Mouse (Mus musculus): ENCODE results near the gene Tbca.
A peak's percentile ranks its signal among the peaks of the same experiment; 100 is the strongest.

The Tbca gene

DNA sequence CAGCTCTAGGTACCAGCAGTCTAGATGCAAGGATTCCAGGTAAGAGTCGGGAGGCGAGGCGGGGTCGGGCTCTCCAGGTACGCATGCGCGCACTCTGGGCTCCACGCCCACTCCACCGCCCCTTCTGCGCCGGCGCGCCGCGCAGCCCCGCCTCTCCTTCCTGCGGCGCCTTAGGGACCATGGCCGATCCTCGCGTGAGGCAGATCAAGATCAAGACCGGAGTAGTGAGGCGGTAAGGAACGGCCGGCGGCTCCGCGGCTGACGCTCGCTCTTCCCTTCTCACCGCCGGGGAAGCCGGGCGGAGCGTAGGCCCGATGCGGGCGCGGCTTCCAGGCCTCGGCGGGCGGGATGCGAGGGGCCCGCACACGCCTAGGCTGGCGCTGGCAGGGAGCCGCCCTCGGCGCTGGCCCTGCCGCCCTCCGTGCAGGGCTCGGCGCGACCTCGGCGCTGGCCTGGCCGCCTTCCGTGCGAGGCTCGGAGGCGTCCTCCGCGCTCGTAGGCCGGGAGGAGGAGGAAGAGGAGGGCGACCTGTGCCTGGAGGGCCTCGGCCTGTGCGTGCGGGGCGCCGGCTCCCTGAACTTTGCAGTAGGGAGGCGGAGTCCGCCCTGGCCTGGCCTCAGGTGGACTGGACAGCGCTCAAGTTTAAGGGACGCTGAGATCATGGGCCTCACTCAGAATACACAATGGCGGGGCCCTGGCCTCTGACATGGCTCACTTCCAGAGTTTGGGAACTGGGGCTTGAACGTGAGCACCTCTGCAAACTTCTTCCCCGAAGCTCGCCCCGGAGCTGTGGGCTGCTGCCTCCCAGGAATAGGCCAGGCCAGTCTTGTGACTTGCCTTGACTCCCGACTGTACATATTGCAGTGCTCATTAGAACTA lies at the start of gene Tbca:
TSS of gene Tbca (plus strand) at position 140 of the 879 bp plus-strand sequence.
- DNase-seq: peak; percentile 93 to 96

DNA sequence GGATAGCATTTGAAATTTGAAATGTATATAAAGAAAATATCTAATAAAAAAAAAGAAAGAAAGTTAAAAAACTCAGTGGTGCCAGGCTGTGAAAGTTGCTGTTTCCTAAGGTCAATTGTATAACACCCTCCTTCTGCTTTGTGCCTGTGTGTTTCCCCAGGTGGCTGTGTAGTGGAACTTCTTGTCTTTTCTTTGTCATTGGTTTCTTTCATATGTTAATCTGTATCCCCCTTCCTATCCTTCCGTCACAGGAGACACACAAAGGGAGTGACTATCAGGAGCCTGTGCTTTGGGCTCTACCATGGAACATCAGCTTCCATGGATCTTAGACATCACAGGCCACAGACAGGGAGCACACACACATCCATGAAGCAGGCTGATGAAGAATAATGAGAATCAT lies 43.5 kb upstream of the Tbca start:
- DNase-seq: no peak

DNA sequence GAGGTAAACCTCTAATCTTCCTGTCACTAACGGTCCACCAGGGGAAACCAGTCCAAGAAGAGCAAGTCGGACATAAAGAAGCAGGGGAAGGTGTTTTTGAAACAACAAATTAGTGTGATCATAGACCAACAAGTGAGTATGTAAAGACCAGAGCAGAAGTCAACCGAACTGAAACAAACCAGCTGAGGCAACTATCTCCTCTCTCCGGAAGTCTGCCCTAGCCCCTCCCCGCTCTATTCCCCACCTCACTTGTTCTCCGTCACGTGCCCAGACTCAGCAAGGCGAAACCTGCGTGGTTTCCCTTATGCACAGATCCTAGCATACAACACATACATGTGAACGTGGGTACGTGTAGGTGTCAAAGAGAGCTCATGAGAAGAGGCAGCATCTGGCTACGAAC lies 22.9 kb upstream of the Tbca start:
- no peak for DNase-seq

- no peak for DNase-seq
Observed at GRCm38 (mm10) chr13:94768460-94769154, 20.1 kb upstream of the Tbca start.

DNA sequence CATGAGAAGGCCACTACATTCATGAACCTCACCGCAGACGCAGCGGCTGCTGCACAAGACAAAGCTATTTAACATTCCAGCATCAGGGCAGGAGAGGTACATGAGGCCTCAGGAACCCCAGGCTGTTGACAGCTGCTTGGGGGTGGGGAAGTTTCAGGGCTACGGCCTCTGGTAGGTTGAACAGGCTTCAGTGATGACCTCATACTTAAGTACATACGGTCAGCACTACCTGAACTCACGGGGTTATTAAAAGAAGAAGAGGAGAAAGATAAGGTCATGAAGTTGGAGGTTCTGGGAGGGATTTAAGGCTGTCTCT lies 19.6 kb upstream of the Tbca start:
- DNase-seq: no peak

DNA sequence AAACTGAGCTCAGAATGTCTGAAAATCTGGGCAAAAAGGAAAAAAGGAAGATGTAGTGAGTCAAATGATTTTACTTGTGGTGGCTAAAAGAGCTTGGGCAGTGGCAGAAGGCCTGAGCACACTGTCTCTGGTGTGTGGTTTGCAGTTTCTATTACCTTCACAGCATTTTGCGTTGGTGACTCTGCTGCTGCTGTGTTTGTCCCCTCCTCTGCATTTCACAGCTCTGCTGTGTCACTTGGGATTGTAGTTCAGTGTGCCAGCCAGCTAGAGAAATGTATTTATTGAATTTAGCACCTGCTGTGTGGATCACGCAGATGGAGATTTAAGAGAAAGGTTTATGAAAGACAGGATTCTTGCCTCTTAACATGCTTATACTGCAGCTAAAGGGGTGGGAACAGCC lies 1.8 kb upstream of the Tbca start:
- no peak for DNase-seq

- no peak for DNase-seq
Observed at GRCm38 (mm10) chr13:94794689-94795088, 6.0 kb downstream of the Tbca start.

DNA sequence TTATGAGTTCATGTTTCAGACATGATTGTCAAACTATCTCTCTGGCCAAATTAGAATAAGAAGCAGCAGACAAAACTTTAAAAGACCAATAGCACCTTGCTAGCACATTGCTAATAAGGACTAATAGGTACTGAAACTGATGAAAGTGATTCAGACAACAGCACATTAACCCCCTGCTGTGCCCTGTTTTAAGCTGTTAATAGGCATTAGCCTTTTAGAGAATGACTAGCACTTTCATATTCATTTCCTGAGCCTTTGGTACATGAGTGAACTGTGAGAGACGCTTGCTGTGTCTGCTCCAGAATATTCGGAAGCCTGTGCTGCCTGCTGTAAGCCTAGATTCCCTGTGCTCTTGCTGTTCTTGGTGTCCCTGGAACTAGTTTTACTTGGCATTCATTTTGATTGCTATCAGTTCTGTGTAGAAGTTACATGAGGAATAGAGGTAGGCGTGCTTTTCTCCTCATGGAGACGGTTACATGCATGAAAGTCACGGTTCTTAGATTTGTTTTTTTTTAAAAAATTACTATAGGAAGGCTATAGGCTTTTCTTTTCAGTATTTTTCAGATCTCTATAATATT lies 14.9 kb downstream of the Tbca start:
- peak in 1 of 2 experiments; percentile 17 for DNase-seq

- DNase-seq: no peak
Observed at GRCm38 (mm10) chr13:94806315-94807179, 17.8 kb downstream of the Tbca start.

DNA sequence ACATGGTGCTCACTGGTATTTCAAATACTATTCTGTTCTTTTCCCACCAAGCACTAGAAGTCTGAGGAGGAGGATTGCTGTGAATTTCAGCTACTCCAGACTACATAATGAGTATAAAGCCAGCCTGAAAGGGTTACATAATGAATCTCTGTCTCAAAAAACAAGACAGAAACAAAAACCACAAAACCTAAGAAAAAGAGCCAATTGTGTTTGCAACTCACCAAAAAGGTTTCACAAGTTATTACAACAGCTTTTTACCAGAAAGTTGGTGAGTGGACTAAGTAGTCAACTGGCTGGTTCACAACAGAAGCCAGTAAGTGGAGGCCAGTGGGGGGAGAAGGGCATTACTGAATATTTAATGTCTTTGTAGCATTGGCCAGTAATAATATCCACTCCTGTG lies 19.9 kb downstream of the Tbca start:
- no peak for DNase-seq

DNA sequence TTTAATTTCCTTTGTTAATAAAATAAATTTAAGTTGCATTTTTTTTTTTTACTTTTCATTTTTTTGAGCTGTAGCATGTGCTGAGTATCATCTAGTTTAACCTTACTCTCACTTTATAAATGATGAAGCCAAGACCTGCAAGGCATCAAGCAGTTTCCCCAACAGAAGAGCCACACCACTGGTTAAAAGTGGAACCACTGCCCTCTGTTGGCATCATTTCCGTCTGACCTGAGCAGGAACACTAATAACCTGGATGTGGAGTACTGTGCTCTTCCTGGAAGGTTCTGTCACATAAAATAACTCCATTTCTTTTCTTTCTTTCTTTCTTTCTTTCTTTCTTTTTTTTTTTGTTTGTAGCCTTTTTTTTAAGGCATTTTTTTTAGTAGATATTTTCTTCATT lies 21.0 kb downstream of the Tbca start:
- DNase-seq: no peak

- DNase-seq: no peak
Observed at GRCm38 (mm10) chr13:94811451-94811850, 22.7 kb downstream of the Tbca start.

DNA sequence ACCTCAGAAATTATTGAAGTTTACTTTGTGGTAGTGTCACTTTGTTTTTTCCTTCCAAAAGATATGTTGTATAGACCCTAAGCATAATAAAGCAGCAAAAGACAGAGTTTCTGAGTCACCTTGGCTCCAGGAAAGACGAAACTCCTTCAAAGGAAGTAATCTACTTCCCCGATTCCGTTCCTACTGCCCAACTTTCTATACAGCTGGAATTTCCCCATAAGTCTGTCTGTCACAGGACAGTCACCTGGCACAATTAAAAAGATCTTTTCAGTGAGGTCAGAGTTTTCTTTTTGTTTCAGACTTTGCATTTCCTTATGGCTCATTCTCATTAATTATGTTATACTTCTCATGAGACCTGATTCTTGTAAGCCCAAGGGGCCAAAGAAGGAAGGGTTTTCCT lies 25.1 kb downstream of the Tbca start:
- DNase-seq: no peak

DNA sequence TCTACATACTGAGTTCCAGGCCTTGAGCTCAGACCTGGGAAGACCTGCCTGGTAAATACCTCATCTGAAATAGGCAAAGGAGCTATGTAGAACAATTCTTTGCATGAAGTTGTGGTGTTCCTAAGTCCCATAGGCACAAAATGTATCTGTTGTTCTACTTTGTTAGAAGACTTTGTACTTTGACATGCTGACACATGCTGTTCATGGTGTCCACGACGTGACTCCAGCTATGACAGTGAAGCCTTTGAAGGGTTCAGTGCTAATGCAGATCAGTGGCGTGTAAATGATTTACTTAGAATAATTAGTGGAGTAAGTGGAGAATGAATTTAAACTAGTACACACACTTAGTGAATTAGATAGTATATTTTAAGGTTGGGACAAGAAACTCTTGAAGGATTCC lies 31.8 kb downstream of the Tbca start:
- DNase-seq: no peak

DNA sequence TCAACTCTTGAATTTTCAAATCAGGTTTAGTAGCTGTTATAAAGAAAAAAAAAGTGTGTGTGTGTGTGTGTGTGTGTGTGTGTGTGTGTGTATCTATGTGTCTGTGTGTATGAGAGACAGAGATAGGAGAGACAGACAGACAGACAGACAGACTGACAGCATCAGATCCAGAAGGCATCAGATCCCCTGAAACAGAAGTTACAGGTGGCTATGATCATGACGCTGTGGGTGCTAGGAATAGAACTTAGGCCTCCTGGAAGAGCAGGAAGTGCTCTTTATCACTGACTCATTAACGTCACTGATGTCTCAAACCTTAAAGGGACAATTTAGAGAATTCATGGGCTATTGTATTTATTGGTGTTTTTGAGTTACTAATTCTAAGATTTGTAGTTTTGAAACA lies 32.2 kb downstream of the Tbca start:
- no peak for DNase-seq

GRCm38 (mm10) chr13:94826389-94826788 lies 37.7 kb downstream of the Tbca start:
- DNase-seq: no peak

DNA sequence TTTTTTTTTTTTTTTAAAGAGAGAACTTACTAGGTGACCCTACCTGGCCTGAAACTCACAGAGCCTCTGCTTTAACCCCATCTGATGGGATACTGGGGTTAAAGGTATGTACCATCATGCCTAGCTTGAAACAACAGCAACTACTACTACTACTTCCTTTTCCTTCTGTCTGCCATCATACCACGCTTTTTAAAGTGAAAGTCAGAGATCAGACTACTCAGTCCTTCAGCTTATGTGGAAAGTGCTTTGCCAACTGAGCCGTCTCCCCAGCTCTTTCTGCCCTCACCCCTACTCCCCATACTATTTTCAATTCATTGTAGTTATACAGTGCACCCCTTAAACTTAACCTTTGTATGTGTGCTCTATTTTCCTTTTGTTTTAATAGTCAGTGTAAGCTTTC lies 38.3 kb downstream of the Tbca start:
- no peak for DNase-seq

DNA sequence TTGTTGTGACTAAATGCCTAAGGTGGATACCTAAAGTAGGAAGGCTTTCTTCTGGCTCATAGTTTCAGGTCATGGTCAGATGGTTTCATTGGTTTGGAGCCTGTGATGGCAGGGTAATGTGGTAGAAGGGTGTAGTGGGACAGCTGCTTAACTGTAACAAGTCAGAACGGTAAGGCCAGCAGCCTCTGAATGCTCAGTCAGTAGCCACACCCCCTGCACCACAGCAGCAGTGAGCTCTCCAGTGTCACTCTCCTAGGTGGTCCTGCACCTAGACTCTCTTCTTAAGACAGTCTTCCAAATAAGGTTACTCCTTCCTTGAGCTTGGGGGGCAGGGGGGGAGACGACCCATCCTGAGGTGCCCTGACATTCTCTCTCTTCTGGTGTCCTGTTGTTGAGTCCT lies 39.1 kb downstream of the Tbca start:
- DNase-seq: no peak

DNA sequence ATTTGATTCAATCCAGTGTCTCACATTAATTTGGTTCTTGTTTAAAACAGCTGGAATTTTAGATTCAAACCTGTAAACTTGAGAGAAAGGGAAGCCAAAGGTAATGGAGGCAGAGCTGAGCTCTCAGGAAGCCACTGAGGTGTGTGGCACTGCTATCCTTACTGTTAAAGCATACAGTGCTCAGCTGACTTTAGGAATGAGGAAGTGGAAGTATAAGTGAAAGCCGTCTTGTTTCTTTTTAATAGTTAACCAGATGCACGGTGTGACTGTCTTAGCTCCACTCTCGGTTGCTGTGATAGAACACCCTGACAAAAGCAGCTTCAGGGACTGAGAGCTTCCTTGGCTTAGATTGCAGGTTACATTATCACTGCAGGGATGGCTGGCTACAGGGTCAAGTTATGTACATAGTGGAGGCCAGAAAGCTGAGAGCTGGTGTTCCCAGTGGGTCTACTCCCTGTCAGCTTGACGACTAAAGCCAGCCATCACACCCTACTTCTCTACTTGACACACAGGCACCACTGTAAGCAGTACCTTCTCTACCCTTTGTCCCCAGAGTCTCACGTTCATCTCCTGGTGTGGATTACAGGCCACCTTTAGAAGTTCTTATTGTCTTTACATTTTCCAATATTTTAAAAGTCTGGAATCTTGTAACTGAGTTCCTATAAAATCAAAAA lies 49.5 kb downstream of the Tbca start:
- DNase-seq: no peak

DNA sequence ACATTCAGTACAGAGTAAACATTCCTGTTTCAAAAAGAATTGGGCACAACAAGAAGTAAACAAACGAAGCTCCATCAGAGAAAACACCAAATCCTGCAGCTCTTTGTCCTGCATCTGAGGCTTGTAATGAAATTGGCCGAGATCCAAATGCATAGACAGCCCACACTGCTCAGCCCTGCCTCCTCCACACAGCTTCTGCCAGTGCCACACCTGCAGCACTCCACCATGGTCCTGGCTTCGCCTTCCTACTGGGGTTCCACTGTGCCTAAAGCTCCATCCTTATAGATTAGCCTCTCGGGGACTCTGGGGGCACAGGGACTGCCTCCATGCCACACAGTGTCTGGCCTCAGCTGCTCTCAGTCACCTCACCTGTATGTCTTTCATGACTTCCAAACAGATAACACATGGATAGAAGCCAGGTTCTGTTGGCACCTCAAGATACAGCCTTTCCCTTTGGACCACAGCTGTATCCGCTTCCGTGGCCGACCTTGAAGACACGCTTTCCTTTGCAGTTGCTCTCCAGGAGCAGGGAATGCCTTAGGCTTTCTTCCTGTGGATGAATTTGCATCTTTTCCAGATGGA lies 50.1 kb downstream of the Tbca start:
- DNase-seq: no peak

DNA sequence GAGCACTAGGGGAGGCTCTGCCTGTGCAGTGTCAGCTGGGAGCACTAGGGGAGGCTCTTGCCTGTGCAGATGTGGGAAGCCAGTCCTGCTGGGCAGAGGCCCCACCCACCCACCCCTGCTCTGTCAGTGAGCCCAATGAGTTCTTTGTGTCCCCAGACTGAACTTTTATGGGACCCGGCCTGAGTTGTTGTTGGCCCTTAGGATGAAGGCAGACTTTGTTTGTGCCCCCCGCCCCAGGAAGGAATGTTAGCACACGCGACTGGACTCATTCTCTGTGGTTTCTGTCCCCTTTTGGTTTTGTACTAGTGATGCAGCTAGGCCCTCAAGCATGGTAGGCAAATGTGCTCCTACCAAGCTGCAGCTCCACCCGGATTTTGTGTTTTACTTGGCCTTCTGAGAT lies 54.5 kb downstream of the Tbca start:
- DNase-seq: no peak

- no peak for DNase-seq
Observed at GRCm38 (mm10) chr13:94847870-94848269, 59.2 kb downstream of the Tbca start.

All from cerebellum, postnatal 25 days (tissue).